Mouse (Mus musculus) intestine, embryonic 14.5 days (tissue): Measurements from ENCODE around the gene 4930550L24Rik. TPM values are rescaled to one million over a fixed set of nuclear protein-coding genes. Genes with fewer than 3 reads are reported as not detected.

Experiments used
- ATAC-seq: fragments of 200-750 bp; cut with Nextera tagmentation; replicated peaks from 2 replicates; pipeline ENCODE4 v1.8.0; 2017; ENCODE audit warnings: low read depth, moderate number of reproducible peaks, moderate TSS enrichment, moderate library complexity; ENCODE audit not compliant: low FRiP score, low TSS enrichment
- DNase-seq: peaks from one replicate; pipeline ENCODE4 v3.0.0-alpha.2; 2018; ENCODE audit warnings: low spot score
- H3K27ac ChIP-seq: fragments of 300-500 bp; sonication (generic); 2 replicates; pipeline ENCODE4 v1.5.1; 2014; ENCODE audit warnings: low read depth, mild to moderate bottlenecking, control low read depth
- H3K27me3 ChIP-seq: fragments of 300-500 bp; sonication (generic); replicated peaks from 2 replicates; pipeline ENCODE4 v1.6.1; 2014; ENCODE audit warnings: low read length, control low read depth; ENCODE audit not compliant: control insufficient read depth, insufficient read depth
- H3K36me3 ChIP-seq: fragments of 300-500 bp; sonication (generic); 2 replicates; pipeline ENCODE4 v1.6.1; 2014; ENCODE audit warnings: low read length, control low read depth; ENCODE audit not compliant: control insufficient read depth, insufficient read depth
- H3K4me1 ChIP-seq: fragments of 300-500 bp; sonication (generic); replicated peaks from 2 replicates; pipeline ENCODE4 v1.6.1; 2014; ENCODE audit warnings: low read length, control low read depth, mixed read lengths; ENCODE audit not compliant: control insufficient read depth, insufficient read depth
- H3K4me2 ChIP-seq: fragments of 300-500 bp; sonication (generic); 2 replicates; pipeline ENCODE4 v1.6.1; 2014; ENCODE audit warnings: low read length
- H3K4me3 ChIP-seq: fragments of 300-500 bp; sonication (generic); 2 replicates; pipeline ENCODE4 v1.5.1; 2014; ENCODE audit warnings: low read depth, low read length, control low read depth, mixed read lengths
- H3K9ac ChIP-seq: fragments of 300-500 bp; sonication (generic); 2 replicates; pipeline ENCODE4 v1.6.1; 2014; ENCODE audit warnings: mild to moderate bottlenecking, low read length
- H3K9me3 ChIP-seq: fragments of 300-500 bp; sonication (generic); 2 replicates; pipeline ENCODE4 v1.6.1; 2016; ENCODE audit warnings: low read length, control low read depth; ENCODE audit not compliant: control insufficient read depth
- WGBS: fragments of 180-500 bp; shearing (Covaris S2); extraction: QIAGEN DNeasy Blood & Tissue Kit; methylation state at CpG from one replicate; pipeline ENCODE4 v1.1.7; 2014; 5-methylcytosine and 5-hydroxymethylcytosine counted together
- polyA plus RNA-seq: library from polyadenylated mRNA; unstranded; fragments of >200 nt; fragmentation: Nextera tagmentation; extraction: Ambion mirVana; gene quantifications from 2 replicates; pipeline ENCODE4 v1.2.1, GENCODE M21; 2014

Gene 4930550L24Rik
- not detected in 2 replicates for polyA plus RNA-seq

GRCm38 (mm10) chrX:58909060-58909459 is at the start of gene 4930550L24Rik:
Gene 4930550L24Rik (plus strand): TSS chrX:58909360.
- DNase-seq (no peak), ATAC-seq (no peak)
- no peak within 1 kb of the TSS for H3K4me2 ChIP-seq
- H3K36me3 ChIP-seq: no peaks in the 10 kb centered on the region
- H3K27me3 ChIP-seq: no peaks in the 10 kb centered on the region
- WGBS: 80% methylated on average over 2 of the region's 2 CpGs
- H3K9me3 ChIP-seq: no peaks in the 10 kb centered on the region
- H3K4me3 ChIP-seq: no peak within 1 kb of the TSS
- no peak within 1 kb of the TSS for H3K27ac ChIP-seq
- no peak within 1 kb of the TSS for H3K9ac ChIP-seq
- no peaks in the 10 kb centered on the region for H3K4me1 ChIP-seq

- no peaks in the 10 kb centered on the region for H3K4me1 ChIP-seq
- ATAC-seq (no peak), DNase-seq (no peak)
- H3K27me3 ChIP-seq: no peaks in the 10 kb centered on the region
- no peaks in the 10 kb centered on the region for H3K36me3 ChIP-seq
- H3K27ac ChIP-seq: no peak overlapping the region
- H3K4me3 ChIP-seq: no peak overlapping the region
- no peak overlapping the region for H3K4me2 ChIP-seq
- WGBS: 65% methylated on average over 1 of the region's 1 CpGs
- H3K9ac ChIP-seq: no peak overlapping the region
- no peaks in the 10 kb centered on the region for H3K9me3 ChIP-seq
These were observed 8.4 kb upstream of the 4930550L24Rik start for GRCm38 (mm10) chrX:58900753-58901152.

- Histone ChIP-seq H3K9me3 (no peaks in the 10 kb centered on the region), H3K4me1 (no peaks in the 10 kb centered on the region), H3K36me3 (no peaks in the 10 kb centered on the region), H3K9ac (no peak overlapping the region), H3K27me3 (no peaks in the 10 kb centered on the region), H3K27ac (no peak overlapping the region), H3K4me2 (no peak overlapping the region), H3K4me3 (no peak overlapping the region)
- DNase-seq (no peak), ATAC-seq (no peak)
- WGBS: 92% methylated on average over 2 of the region's 2 CpGs
These were observed 58.8 kb downstream of the 4930550L24Rik start for GRCm38 (mm10) chrX:58967969-58968368.
